Mouse (Mus musculus): ENCODE results near the gene Ccdc148. TPM values are rescaled to one million over a fixed set of nuclear protein-coding genes. Genes with fewer than 3 reads are reported as not detected.
A peak's percentile ranks its signal among the peaks of the same experiment; 100 is the strongest.

Ccdc148 gene
- polyA plus RNA-seq, 1 experiment = 0.09 TPM

- TF ChIP-seq CTCF (IDR thresholded peaks at IDR 0.05; ENCODE audit: insufficient read depth, low read length) (no peak), POLR2A (IDR thresholded peaks at IDR 0.05; ENCODE audit: borderline replicate concordance, extremely low read depth, low read depth, low read length) (no peak)
- peaks cover 14% of the 10 kb centered on the region for H3K4me1 ChIP-seq (ENCODE audit: control insufficient read depth, insufficient read depth, low read length)
- no peak for DNase-seq
- 67% methylated on average over 4 of the region's 4 CpGs for WGBS
- no peak overlapping the region for H3K4me3 ChIP-seq (replicated peaks; ENCODE audit: extremely low read depth, low read depth, low read length)
These were observed 7.3 kb upstream of the Ccdc148 start for GRCm38 (mm10) chr2:59167830-59168229.

- no peak for DNase-seq
- Histone ChIP-seq H3K4me1 (ENCODE audit: control insufficient read depth, insufficient read depth, low read length) (peaks cover 16% of the 10 kb centered on the region), H3K4me3 (replicated peaks; ENCODE audit: extremely low read depth, low read depth, low read length) (no peak overlapping the region)
- WGBS = 62% methylated on average over 4 of the region's 4 CpGs
- TF ChIP-seq POLR2A (IDR thresholded peaks at IDR 0.05; ENCODE audit: borderline replicate concordance, extremely low read depth, low read depth, low read length) (no peak), CTCF (IDR thresholded peaks at IDR 0.05; ENCODE audit: insufficient read depth, low read length) (no peak)
These were observed 6.5 kb upstream of the Ccdc148 start for GRCm38 (mm10) chr2:59166976-59167375.

DNA sequence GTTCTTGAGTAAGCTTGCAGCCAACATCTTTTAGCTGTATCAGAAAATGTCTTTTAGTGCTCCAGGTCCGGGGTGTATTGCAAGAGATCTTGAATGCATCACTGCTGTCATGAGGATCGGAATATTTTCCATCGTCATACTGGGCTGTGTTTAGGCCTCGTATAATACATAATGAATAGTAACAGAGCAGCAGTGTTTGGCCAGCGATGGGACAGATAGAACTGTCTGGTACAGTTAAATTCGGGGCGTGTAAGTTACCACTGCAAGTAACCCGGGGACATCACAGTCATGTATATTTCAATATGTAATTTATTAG is 1.8 kb upstream of the Ccdc148 start:
- H3K4me3 ChIP-seq (replicated peaks; ENCODE audit: extremely low read depth, low read depth, low read length) = peak overlapping the region; percentile 71
- TF ChIP-seq CTCF (IDR thresholded peaks at IDR 0.05; ENCODE audit: insufficient read depth, low read length) (no peak), POLR2A (IDR thresholded peaks at IDR 0.05; ENCODE audit: borderline replicate concordance, extremely low read depth, low read depth, low read length) (no peak)
- H3K4me1 ChIP-seq (ENCODE audit: control insufficient read depth, insufficient read depth, low read length) = peaks cover 10% of the 10 kb centered on the region; the same call in 1 of the 2 replicates
- no peak for DNase-seq
- 21% methylated on average over 8 of the region's 8 CpGs for WGBS

DNA sequence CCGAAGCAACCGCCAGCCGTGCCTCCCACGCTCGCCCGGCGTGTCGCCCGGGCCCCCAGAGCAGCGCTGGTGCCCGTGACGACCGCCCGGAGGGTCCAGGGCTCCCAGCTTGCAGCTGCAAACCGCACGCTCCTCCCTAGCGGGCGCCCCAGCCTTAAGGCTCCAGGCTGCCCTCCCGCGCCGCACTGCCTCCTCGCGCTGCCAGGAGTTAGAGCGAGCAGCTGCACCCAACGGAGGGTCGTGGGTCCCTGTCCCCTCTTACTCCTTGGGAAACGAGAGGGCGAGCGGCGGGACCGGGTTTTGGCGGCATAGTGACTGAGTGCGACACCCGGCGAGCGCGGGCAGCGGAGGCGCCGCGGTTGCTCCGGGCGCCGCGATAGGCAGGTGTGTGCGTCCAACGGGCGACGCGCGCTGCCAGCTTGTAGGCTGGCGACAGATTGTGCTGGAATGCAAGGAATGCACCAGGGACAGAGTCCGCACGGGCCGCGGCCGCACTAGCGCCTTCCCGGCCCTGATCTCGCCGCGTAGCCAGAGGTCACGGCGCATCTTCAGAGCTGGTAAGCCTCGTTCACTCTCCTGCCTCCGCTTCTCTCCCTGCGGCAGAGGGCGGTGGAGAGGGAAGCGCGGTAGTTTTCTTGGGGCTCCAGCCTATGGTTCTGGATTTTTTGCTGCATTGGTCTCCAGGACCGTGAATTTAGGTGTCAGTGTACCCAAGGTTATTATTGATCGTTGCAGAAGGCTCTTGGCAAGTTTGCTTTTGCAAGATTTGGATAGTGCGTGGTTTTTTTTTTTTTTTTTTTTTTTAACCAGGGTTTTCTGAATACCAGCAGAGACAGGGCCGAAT is 1.2 kb upstream of the Ccdc148 start:
- peaks cover 10% of the 10 kb centered on the region; the same call in 1 of the 2 replicates for H3K4me1 ChIP-seq (ENCODE audit: control insufficient read depth, insufficient read depth, low read length)
- TF ChIP-seq POLR2A (IDR thresholded peaks at IDR 0.05; ENCODE audit: borderline replicate concordance, extremely low read depth, low read depth, low read length) = peak; percentile 37; the same call in 1 of the 2 replicates
- peak; percentile 25; the same call in 1 of the 2 replicates for TF ChIP-seq CTCF (IDR thresholded peaks at IDR 0.05; ENCODE audit: insufficient read depth, low read length)
- under 1% methylated on average over 74 of the region's 74 CpGs for WGBS
- peak overlapping the region; percentile 71 for H3K4me3 ChIP-seq (replicated peaks; ENCODE audit: extremely low read depth, low read depth, low read length)
- peak; percentile 77 for DNase-seq

DNA sequence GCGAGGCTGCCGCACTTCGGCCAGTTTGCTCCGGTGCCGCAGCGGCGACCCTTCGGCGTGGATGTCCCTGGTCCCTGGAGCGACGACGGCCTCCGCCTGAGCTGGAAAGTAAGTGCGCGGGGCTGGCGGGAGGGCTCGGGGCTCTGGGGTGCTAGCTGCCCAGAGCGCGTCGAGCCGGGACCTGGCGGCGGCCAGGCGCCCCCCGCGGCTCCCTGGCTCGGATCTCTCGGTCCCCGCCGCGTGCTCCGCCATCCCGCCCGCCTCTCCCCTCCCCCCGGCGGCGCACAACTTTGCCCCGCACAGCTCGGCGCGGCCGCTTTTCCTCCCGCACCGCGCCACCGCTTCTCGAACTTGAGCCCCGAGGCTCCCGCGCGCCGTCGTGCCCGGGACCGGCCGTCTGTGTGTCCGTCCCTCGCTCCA is 548 bp upstream of the Ccdc148 start:
- peak; percentile 54 for DNase-seq
- TF ChIP-seq CTCF (IDR thresholded peaks at IDR 0.05; ENCODE audit: insufficient read depth, low read length) = no peak
- TF ChIP-seq POLR2A (IDR thresholded peaks at IDR 0.05; ENCODE audit: borderline replicate concordance, extremely low read depth, low read depth, low read length) = no peak
- peak overlapping the region; percentile 71 for H3K4me3 ChIP-seq (replicated peaks; ENCODE audit: extremely low read depth, low read depth, low read length)
- under 1% methylated on average over 49 of the region's 58 CpGs for WGBS
- H3K4me1 ChIP-seq (ENCODE audit: control insufficient read depth, insufficient read depth, low read length) = peaks cover 10% of the 10 kb centered on the region; the same call in 1 of the 2 replicates

GRCm38 (mm10) chr2:59159961-59160604 is 400 bp downstream of the Ccdc148 start:
- peaks cover 10% of the 10 kb centered on the region; the same call in 1 of the 2 replicates for H3K4me1 ChIP-seq (ENCODE audit: control insufficient read depth, insufficient read depth, low read length)
- H3K4me3 ChIP-seq (replicated peaks; ENCODE audit: extremely low read depth, low read depth, low read length) = peak overlapping the region; percentile 53
- WGBS = under 1% methylated on average over 16 of the region's 16 CpGs
- DNase-seq = no peak
- TF ChIP-seq CTCF (IDR thresholded peaks at IDR 0.05; ENCODE audit: insufficient read depth, low read length) (no peak), POLR2A (IDR thresholded peaks at IDR 0.05; ENCODE audit: borderline replicate concordance, extremely low read depth, low read depth, low read length) (no peak)

GRCm38 (mm10) chr2:59158117-59158516 is 2.4 kb downstream of the Ccdc148 start:
- Histone ChIP-seq H3K4me3 (replicated peaks; ENCODE audit: extremely low read depth, low read depth, low read length) (no peak overlapping the region), H3K4me1 (ENCODE audit: control insufficient read depth, insufficient read depth, low read length) (peaks cover 10% of the 10 kb centered on the region; the same call in 1 of the 2 replicates)
- no peak for TF ChIP-seq POLR2A (IDR thresholded peaks at IDR 0.05; ENCODE audit: borderline replicate concordance, extremely low read depth, low read depth, low read length)
- TF ChIP-seq CTCF (IDR thresholded peaks at IDR 0.05; ENCODE audit: insufficient read depth, low read length) = no peak
- 70% methylated on average over 2 of the region's 2 CpGs for WGBS
- no peak for DNase-seq

- Histone ChIP-seq H3K4me3 (replicated peaks; ENCODE audit: extremely low read depth, low read depth, low read length) (no peak overlapping the region), H3K4me1 (ENCODE audit: control insufficient read depth, insufficient read depth, low read length) (peaks cover 5% of the 10 kb centered on the region; the same call in 1 of the 2 replicates)
- TF ChIP-seq CTCF (IDR thresholded peaks at IDR 0.05; ENCODE audit: insufficient read depth, low read length) = no peak
- no peak for TF ChIP-seq POLR2A (IDR thresholded peaks at IDR 0.05; ENCODE audit: borderline replicate concordance, extremely low read depth, low read depth, low read length)
- DNase-seq = no peak
These were observed 5.1 kb downstream of the Ccdc148 start for GRCm38 (mm10) chr2:59155428-59155827.

GRCm38 (mm10) chr2:59131044-59131443 is 29.4 kb downstream of the Ccdc148 start:
- 89% methylated on average over 8 of the region's 8 CpGs for WGBS

More at GRCm38 (mm10) chr2:59131044-59131443, 29.4 kb downstream of the Ccdc148 start:
- H3K4me3 ChIP-seq (replicated peaks; ENCODE audit: extremely low read depth, low read depth, low read length) = no peak overlapping the region
- TF ChIP-seq POLR2A (IDR thresholded peaks at IDR 0.05; ENCODE audit: borderline replicate concordance, extremely low read depth, low read depth, low read length) = no peak
- no peak for TF ChIP-seq CTCF (IDR thresholded peaks at IDR 0.05; ENCODE audit: insufficient read depth, low read length)
- H3K4me1 ChIP-seq (ENCODE audit: control insufficient read depth, insufficient read depth, low read length) = no peaks in the 10 kb centered on the region
- no peak for DNase-seq

All from lung, adult 2 months (tissue).